Mouse (Mus musculus) hindbrain, embryonic 11.5 days (tissue): ENCODE data around the gene N4bp3. TPM values are rescaled to one million over a fixed set of nuclear protein-coding genes. Genes with fewer than 3 reads are reported as not detected.
A peak's percentile ranks its signal among the peaks of the same experiment; 100 is the strongest.

ENCODE experiments used
- ATAC-seq: fragments of 200-750 bp; cut with Nextera tagmentation; 2 replicates; pipeline ENCODE4 v1.8.0; 2017; ENCODE audit warnings: mild to moderate bottlenecking, moderate TSS enrichment, moderate library complexity; ENCODE audit not compliant: low FRiP score
- DNase-seq: peaks from one replicate; pipeline ENCODE4 v3.0.0-alpha.2; 2015; ENCODE audit warnings: low spot score
- H3K27ac ChIP-seq: fragments of 300-500 bp; sonication (generic); 2 replicates; pipeline ENCODE4 v1.5.1; 2014; ENCODE audit warnings: mild to moderate bottlenecking, low read depth, low read length
- H3K27me3 ChIP-seq: fragments of 300-500 bp; sonication (generic); 2 replicates; pipeline ENCODE4 v1.6.1; 2014; ENCODE audit warnings: mild to moderate bottlenecking, low read length, moderate library complexity, mixed read lengths; ENCODE audit not compliant: control insufficient read depth, insufficient read depth
- H3K36me3 ChIP-seq: fragments of 300-500 bp; sonication (generic); 2 replicates; pipeline ENCODE4 v1.6.1; 2014; ENCODE audit warnings: mild to moderate bottlenecking, low read length, moderate library complexity, mixed read lengths; ENCODE audit not compliant: control insufficient read depth, insufficient read depth
- H3K4me1 ChIP-seq: fragments of 300-500 bp; sonication (generic); replicated peaks from 2 replicates; pipeline ENCODE4 v1.6.1; 2014; ENCODE audit warnings: low read length, mixed read lengths; ENCODE audit not compliant: control insufficient read depth, insufficient read depth
- H3K4me2 ChIP-seq: fragments of 300-500 bp; sonication (generic); replicated peaks from 2 replicates; pipeline ENCODE4 v1.6.1; 2014; ENCODE audit warnings: mild to moderate bottlenecking, low read depth, low read length
- H3K4me3 ChIP-seq: fragments of 300-500 bp; sonication (generic); 2 replicates; pipeline ENCODE4 v1.5.1; 2014; ENCODE audit warnings: low read depth, low read length
- H3K9ac ChIP-seq: fragments of 300-500 bp; sonication (generic); 2 replicates; pipeline ENCODE4 v1.6.1; 2014; ENCODE audit warnings: low read depth, low read length
- H3K9me3 ChIP-seq: fragments of 300-500 bp; sonication (generic); 2 replicates; pipeline ENCODE4 v1.6.1; 2016; ENCODE audit warnings: low read length; ENCODE audit not compliant: control insufficient read depth
- WGBS: fragments of 180-500 bp; shearing (Covaris S2); extraction: QIAGEN DNeasy Blood & Tissue Kit; methylation state at CpG from one replicate; pipeline ENCODE4 v1.1.7; 2014; 5-methylcytosine and 5-hydroxymethylcytosine counted together
- polyA plus RNA-seq: library from polyadenylated mRNA; unstranded; fragments of >200 nt; fragmentation: Nextera tagmentation; extraction: Ambion mirVana; gene quantifications from 2 replicates; pipeline ENCODE4 v1.2.1, GENCODE M21; 2014

Gene N4bp3
- polyA plus RNA-seq, 1 experiment from 2014 or later: 6.6 TPM

- Histone ChIP-seq H3K4me2 (no peak overlapping the region), H3K9me3 (no peaks in the 10 kb centered on the region), H3K36me3 (no peaks in the 10 kb centered on the region), H3K27me3 (peaks cover 13% of the 10 kb centered on the region), H3K9ac (no peak overlapping the region), H3K4me1 (peaks cover 19% of the 10 kb centered on the region), H3K27ac (no peak overlapping the region), H3K4me3 (no peak overlapping the region)
- ATAC-seq (peak; percentile 69), DNase-seq (peak; percentile 83)
- WGBS: 12% methylated on average over 3 of the region's 3 CpGs
Measured at GRCm38 (mm10) chr11:51648566-51648965, 2.1 kb downstream of the N4bp3 start.

GRCm38 (mm10) chr11:51646751-51647667 lies 3.6 kb downstream of the N4bp3 start:
- no peak overlapping the region for H3K4me2 ChIP-seq

GRCm38 (mm10) chr11:51646245-51646644 lies 4.4 kb downstream of the N4bp3 start:
- Histone ChIP-seq H3K4me3 (no peak overlapping the region), H3K9me3 (no peaks in the 10 kb centered on the region), H3K9ac (no peak overlapping the region), H3K4me2 (no peak overlapping the region), H3K36me3 (no peaks in the 10 kb centered on the region), H3K27ac (0 out of 2 replicates have a peak overlapping the region, but pooled peaks have one; percentile 5), H3K27me3 (peaks cover 10% of the 10 kb centered on the region), H3K4me1 (peaks cover 19% of the 10 kb centered on the region)
- 92% methylated on average over 7 of the region's 7 CpGs for WGBS
- ATAC-seq (no peak), DNase-seq (no peak)

More at GRCm38 (mm10) chr11:51646751-51647667, 3.6 kb downstream of the N4bp3 start:
- peaks cover 19% of the 10 kb centered on the region for H3K4me1 ChIP-seq
- peaks cover 13% of the 10 kb centered on the region for H3K27me3 ChIP-seq
- H3K4me3 ChIP-seq: no peak overlapping the region
- H3K36me3 ChIP-seq: no peaks in the 10 kb centered on the region
- WGBS: 80% methylated on average over 15 of the region's 15 CpGs
- no peak for DNase-seq
- H3K27ac ChIP-seq: no peak overlapping the region
- H3K9ac ChIP-seq: no peak overlapping the region; the same call in 1 of the 2 replicates
- ATAC-seq: no peak
- no peaks in the 10 kb centered on the region for H3K9me3 ChIP-seq

GRCm38 (mm10) chr11:51645293-51645692 lies 5.3 kb downstream of the N4bp3 start:
- no peak for DNase-seq
- H3K9me3 ChIP-seq: no peaks in the 10 kb centered on the region
- H3K4me2 ChIP-seq: no peak overlapping the region
- H3K27ac ChIP-seq: no peak overlapping the region
- 91% methylated on average over 13 of the region's 13 CpGs for WGBS
- no peaks in the 10 kb centered on the region for H3K36me3 ChIP-seq
- peaks cover 19% of the 10 kb centered on the region for H3K4me1 ChIP-seq
- H3K9ac ChIP-seq: no peak overlapping the region
- no peak overlapping the region for H3K4me3 ChIP-seq
- no peak for ATAC-seq
- H3K27me3 ChIP-seq: peaks cover 6% of the 10 kb centered on the region

- WGBS: 74% methylated on average over 16 of the region's 16 CpGs
- H3K9ac ChIP-seq: no peak overlapping the region
- ATAC-seq (no peak), DNase-seq (no peak)
- peaks cover 9% of the 10 kb centered on the region; the same call in 1 of the 2 replicates for H3K4me1 ChIP-seq
- no peak overlapping the region for H3K4me3 ChIP-seq
- no peaks in the 10 kb centered on the region for H3K27me3 ChIP-seq
- H3K27ac ChIP-seq: no peak overlapping the region
- no peak overlapping the region for H3K4me2 ChIP-seq
- H3K9me3 ChIP-seq: no peaks in the 10 kb centered on the region
- H3K36me3 ChIP-seq: no peaks in the 10 kb centered on the region
Measured at GRCm38 (mm10) chr11:51644217-51644616, 6.4 kb downstream of the N4bp3 start.

GRCm38 (mm10) chr11:51643761-51644160 lies 6.9 kb downstream of the N4bp3 start:
- Histone ChIP-seq H3K27me3 (no peaks in the 10 kb centered on the region), H3K9ac (no peak overlapping the region), H3K36me3 (no peaks in the 10 kb centered on the region), H3K9me3 (no peaks in the 10 kb centered on the region), H3K27ac (no peak overlapping the region), H3K4me2 (no peak overlapping the region), H3K4me3 (no peak overlapping the region), H3K4me1 (peaks cover 4% of the 10 kb centered on the region; the same call in 1 of the 2 replicates)
- DNase-seq: no peak
- WGBS: 52% methylated on average over 15 of the region's 15 CpGs
- ATAC-seq: no peak

GRCm38 (mm10) chr11:51643202-51643601 lies 7.4 kb downstream of the N4bp3 start:
- no peaks in the 10 kb centered on the region for H3K9me3 ChIP-seq
- ATAC-seq: no peak
- 78% methylated on average over 9 of the region's 9 CpGs for WGBS

GRCm38 (mm10) chr11:51640748-51641147 lies 9.9 kb downstream of the N4bp3 start:
- no peak for DNase-seq
- ATAC-seq: no peak
- no peaks in the 10 kb centered on the region for H3K27me3 ChIP-seq
- no peak overlapping the region for H3K4me2 ChIP-seq
- no peaks in the 10 kb centered on the region for H3K9me3 ChIP-seq
- H3K9ac ChIP-seq: no peak overlapping the region
- no peak overlapping the region for H3K4me3 ChIP-seq
- H3K4me1 ChIP-seq: no peaks in the 10 kb centered on the region
- WGBS: 81% methylated on average over 7 of the region's 7 CpGs
- H3K36me3 ChIP-seq: no peaks in the 10 kb centered on the region
- no peak overlapping the region for H3K27ac ChIP-seq

More at GRCm38 (mm10) chr11:51643202-51643601, 7.4 kb downstream of the N4bp3 start:
- H3K4me1 ChIP-seq: peaks cover under 1% of the 10 kb centered on the region; the same call in 1 of the 2 replicates
- H3K27me3 ChIP-seq: no peaks in the 10 kb centered on the region
- DNase-seq: no peak
- no peak overlapping the region for H3K9ac ChIP-seq
- no peak overlapping the region for H3K4me2 ChIP-seq
- H3K27ac ChIP-seq: no peak overlapping the region
- H3K36me3 ChIP-seq: no peaks in the 10 kb centered on the region
- H3K4me3 ChIP-seq: no peak overlapping the region

GRCm38 (mm10) chr11:51638497-51638896 lies 12.1 kb downstream of the N4bp3 start:
- WGBS: 66% methylated on average over 5 of the region's 5 CpGs
- H3K27ac ChIP-seq: no peak overlapping the region
- no peaks in the 10 kb centered on the region for H3K36me3 ChIP-seq
- no peak overlapping the region for H3K4me3 ChIP-seq
- no peak for ATAC-seq
- H3K27me3 ChIP-seq: no peaks in the 10 kb centered on the region
- no peaks in the 10 kb centered on the region for H3K9me3 ChIP-seq
- no peaks in the 10 kb centered on the region for H3K4me1 ChIP-seq
- no peak overlapping the region for H3K4me2 ChIP-seq
- H3K9ac ChIP-seq: no peak overlapping the region
- no peak for DNase-seq
